Mouse (Mus musculus): Measurements from ENCODE around the gene Gm8104.
"Not testable (repeated sequence)": the region's sequence is repeated elsewhere in the genome, so short reads cannot be mapped to it uniquely, and the experiment has no call there.

DNA sequence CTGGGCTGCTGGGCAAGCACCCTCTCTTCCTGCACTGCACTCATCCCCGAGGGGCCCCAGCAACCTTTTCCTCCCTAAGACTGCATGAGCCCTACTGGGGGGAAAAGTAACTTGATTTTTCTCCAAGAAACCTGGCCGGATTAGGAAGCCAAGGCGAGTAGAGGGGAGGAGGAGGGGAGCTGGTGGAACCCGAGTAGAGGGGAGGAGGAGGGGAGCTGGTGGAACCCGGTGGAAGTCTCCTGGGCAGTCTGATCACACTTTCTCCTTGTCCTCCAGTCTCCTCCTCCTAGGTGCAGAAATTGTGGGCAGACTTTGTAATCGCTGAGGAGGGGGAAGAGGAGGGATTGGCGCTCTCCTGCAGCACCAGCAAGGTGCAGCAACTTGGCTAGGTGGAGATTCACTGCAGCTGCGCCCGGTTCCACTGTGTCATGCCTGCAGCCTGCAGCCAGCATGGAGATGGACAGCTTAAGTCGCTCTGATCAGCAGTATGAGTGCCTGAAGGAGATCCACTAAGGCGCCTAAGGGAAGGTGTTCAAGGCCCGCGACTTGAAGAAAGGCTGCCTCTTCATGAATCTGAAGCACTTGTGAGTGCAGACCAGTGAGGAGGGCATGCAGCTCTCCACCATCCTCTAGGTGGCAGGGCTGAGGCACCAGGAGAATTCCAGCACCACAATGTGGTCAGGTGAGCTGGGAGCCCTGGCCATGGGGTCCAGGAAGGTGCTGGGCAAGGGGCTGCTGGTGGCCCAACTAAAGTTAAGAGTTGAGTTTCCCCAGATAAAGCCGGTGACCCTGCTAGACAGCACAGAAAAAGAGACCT is 11.1 kb upstream of the Gm8104 start:
- TF ChIP-seq EP300, CTCF (IDR thresholded peaks at IDR 0.05; ENCODE audit: low read depth): not testable (repeated sequence)
